Mouse (Mus musculus) stomach, postnatal 0 days (tissue): ENCODE measurements at regions not wholly inside any gene's neighbourhood (a gene's known extent, or its start where the extent isn't known, plus 50 kb on each side); places are given as distances from the start of the nearest gene placed in this dataset.

Experiments
- CTCF ChIP-seq: IDR thresholded peaks from 2 replicates; pipeline ENCODE4 v1.5.1; 2016; ENCODE audit warnings: antibody characterized with exemption, low read depth, mild to moderate bottlenecking, moderate library complexity
- EP300 ChIP-seq: optimal IDR thresholded peaks from 2 replicates; pipeline ENCODE3; 2016; ENCODE audit warnings: antibody characterized with exemption

DNA sequence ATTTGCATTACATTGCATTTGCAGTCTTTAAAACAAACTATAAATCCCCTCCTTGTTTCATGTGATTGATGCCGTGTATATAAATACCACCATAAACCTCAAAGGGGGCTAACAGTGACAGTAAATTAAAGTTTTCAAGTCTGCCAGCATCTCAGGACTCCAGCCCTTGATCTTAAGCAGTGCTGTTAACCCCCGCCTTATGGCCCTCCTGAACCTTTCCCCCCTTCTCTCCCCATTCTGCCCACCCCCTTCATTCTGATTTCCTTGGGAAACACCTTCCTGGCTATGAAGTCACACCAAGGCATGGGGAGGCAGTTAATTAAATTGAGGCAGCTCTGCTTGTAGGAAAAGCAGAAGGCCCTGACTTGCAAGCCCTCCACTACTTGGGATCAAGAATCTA, 302.5 kb upstream of the Nr2f2 start:
- TF ChIP-seq EP300 (no peak), CTCF (no peak)
